Mouse (Mus musculus) gastrocnemius, postnatal 4 days (tissue): ENCODE measurements at regions not wholly inside any gene's neighbourhood (a gene's known extent, or its start where the extent isn't known, plus 50 kb on each side); places are given as distances from the start of the nearest gene placed in this dataset.

Experiments used
- DNase-seq, 2 experiments: peaks; one replicate each; pipeline ENCODE4 v3.0.0; 2021 to 2022; ENCODE audit warnings: low spot score in 2 of 2, mixed read lengths in 2 of 2

DNA sequence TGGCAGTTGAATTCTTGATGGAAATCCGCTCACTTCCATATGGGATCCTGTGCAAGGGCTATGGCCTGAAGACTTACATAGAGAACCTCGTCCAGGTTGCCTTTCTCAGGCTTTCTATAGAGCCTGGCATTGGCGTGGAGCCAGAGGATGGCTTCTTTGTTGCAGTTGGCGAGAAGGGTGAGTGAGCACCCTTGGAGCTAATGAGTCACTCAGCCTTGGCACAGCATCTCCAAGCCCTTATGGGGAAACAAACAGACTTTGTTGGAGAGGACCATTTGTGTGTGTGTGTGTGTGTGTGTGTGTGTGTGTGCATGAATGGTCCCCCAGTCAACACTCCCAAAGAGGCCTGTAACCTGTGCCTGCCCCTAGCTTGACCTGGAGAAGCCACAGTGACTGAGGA, 57.0 kb upstream of the Maf start:
- no peak for DNase-seq

DNA sequence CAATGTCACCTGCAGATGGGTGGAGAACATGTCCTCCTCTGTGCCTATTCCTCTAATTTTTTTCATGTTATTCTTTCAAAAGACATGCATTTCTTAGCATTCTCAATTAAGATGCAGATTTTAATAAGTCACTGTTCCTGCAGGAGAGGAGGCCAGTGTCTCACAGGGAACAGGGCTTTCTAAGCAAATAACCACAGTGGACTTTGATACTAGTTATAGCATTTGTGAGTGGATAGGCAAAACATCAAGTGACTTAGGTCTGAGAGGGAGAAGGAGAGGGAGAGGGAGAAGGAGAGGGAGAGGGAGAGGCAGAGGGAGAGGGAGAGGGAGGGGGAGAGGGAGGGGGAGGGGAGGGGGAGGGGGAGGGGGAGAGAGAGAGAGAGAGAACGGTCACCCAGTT, 50.4 kb upstream of the Maf start:
- no peak for DNase-seq
